In the genomic region with DNA sequence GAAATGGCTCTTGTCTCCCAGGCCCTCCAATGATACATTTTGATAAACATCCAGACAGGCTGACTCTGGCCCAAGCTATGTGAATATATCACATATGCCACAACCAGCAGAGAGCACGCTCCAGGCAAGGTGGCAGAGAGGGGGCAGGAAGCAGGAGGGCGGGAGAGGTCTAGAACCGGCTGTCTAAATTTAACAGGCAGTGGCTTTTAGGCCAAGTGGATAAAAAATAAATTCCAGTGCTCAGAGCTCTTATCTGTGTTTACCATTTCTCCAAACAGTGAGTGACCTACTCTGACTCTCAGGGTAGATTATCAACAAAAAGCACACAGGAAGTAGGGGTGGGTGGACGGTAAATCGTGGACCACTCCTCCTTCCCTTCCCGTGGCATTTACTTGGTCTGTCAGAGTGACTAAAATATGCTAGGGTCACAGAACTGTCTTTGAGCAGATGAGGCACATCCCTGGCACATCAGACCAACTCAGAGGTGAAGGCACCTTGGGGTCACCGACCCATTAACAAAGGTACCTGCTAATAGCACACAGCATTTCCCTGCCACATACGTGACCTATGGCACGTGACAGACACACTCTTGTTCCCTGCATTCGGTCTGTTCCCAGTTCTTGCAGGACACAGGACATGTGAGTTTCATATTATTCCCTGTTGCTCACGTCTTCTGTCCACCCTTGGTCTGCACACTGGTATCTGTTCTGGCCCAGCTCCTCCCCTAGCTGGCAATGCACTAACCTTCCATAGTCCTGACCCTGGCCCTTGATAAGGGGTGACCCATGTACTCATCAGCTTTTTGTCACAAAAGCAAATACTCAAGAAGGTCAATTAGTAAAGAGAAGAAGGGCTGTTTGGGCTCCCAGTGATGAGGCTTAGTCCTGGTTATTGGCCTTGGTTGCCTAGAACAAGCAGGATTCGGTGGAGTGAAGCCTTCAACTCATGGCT, we compare ENCODE assay signal across 11 mouse cellular contexts. TPM values are rescaled to one million over a fixed set of nuclear protein-coding genes. Genes with fewer than 3 reads are reported as not detected.
DNase-seq lines count a peak whose midpoint lies in the region; ATAC-seq lines count a peak whose summit lies in the region.
"Had no signal": no experiment of that assay in that cellular context is flagged by ENCODE, and none has a peak within 500 bp of the region (broad histone marks: within the 10 kb centered on the region; RNA-seq: fewer than 3 reads in every experiment).

No protein-coding gene starts in this region.

- no peaks in the 10 kb centered on the region for H3K36me3 ChIP-seq in heart, embryonic 10.5 days
- H3K36me3 ChIP-seq in heart, embryonic 16.5 days (ENCODE audit: control insufficient read depth, insufficient read depth), result no peaks in the 10 kb centered on the region
- no peaks in the 10 kb centered on the region for H3K36me3 ChIP-seq in midbrain, embryonic 11.5 days (ENCODE audit: control insufficient read depth, insufficient read depth, low read length)
- H3K36me3 ChIP-seq: embryonic facial prominence, embryonic 13.5 days had no signal

- H3K9ac ChIP-seq in heart, embryonic 16.5 days (ENCODE audit: low read length), result no peak overlapping the region
- H3K9ac ChIP-seq in midbrain, embryonic 11.5 days (ENCODE audit: low read length), result no peak overlapping the region
- H3K9ac ChIP-seq: embryonic facial prominence, embryonic 13.5 days had no signal

- WGBS in heart, embryonic 10.5 days, result 54% methylated on average over 12 of the region's 12 CpGs
- 41% methylated on average over 12 of the region's 12 CpGs for WGBS in heart, embryonic 16.5 days
- 85% methylated on average over 12 of the region's 12 CpGs for WGBS in midbrain, embryonic 11.5 days

- no peak overlapping the region for H3K4me3 ChIP-seq in heart, embryonic 10.5 days
- no peak overlapping the region for H3K4me3 ChIP-seq in heart, embryonic 16.5 days (ENCODE audit: low read length)
- no peak overlapping the region for H3K4me3 ChIP-seq in midbrain, embryonic 11.5 days (ENCODE audit: low read depth, low read length)
- H3K4me3 ChIP-seq: embryonic facial prominence, embryonic 13.5 days had no signal

- intact Hi-C loops in heart, postnatal 36 days (cut with DNase I), result loop anchor here (5.0 kb wide), 1 partner anchor 103 kb away; no protein-coding TSS in a partner anchor

- H3K27ac ChIP-seq in heart, embryonic 10.5 days, result peak overlapping the region; percentile 67
- peak overlapping the region; percentile 19; the same call in 1 of the 2 replicates for H3K27ac ChIP-seq in heart, embryonic 16.5 days (ENCODE audit: low read length)
- H3K27ac ChIP-seq in midbrain, embryonic 11.5 days (ENCODE audit: low read depth, low read length), result no peak overlapping the region
- H3K27ac ChIP-seq: embryonic facial prominence, embryonic 13.5 days had no signal

- H3K4me2 ChIP-seq in heart, embryonic 16.5 days (ENCODE audit: low read depth, low read length), result no peak overlapping the region
- H3K4me2 ChIP-seq in midbrain, embryonic 11.5 days, result no peak overlapping the region
- H3K4me2 ChIP-seq: embryonic facial prominence, embryonic 13.5 days had no signal

- no peak for DNase-seq in heart, embryonic 10.5 days (ENCODE audit: low spot score)
- no peak for DNase-seq in heart, postnatal 36 days
- DNase-seq in kidney, postnatal 4 days, result peak; percentile 31 to 61
- peak; percentile 63 to 85 for DNase-seq in lung, postnatal 4 days
- no peak for DNase-seq in layer of hippocampus, adult 8-10 months (ENCODE audit: low spot score in 2 of 2)
- no peak for DNase-seq in midbrain, embryonic 11.5 days (ENCODE audit: low spot score, missing footprints)
- DNase-seq: gastrocnemius, postnatal 25 days; thymus, adult 18-20 months had no signal

- H3K27me3 ChIP-seq in heart, embryonic 10.5 days (ENCODE audit: insufficient read depth, poor library complexity, severe bottlenecking), result no peaks in the 10 kb centered on the region
- H3K27me3 ChIP-seq in heart, embryonic 16.5 days (ENCODE audit: control insufficient read depth, insufficient read depth, low read length), result no peaks in the 10 kb centered on the region
- H3K27me3 ChIP-seq in midbrain, embryonic 11.5 days (ENCODE audit: control insufficient read depth, insufficient read depth, low read length), result no peaks in the 10 kb centered on the region

- H3K4me1 ChIP-seq in heart, embryonic 10.5 days, result peaks cover 34% of the 10 kb centered on the region
- H3K4me1 ChIP-seq in heart, embryonic 16.5 days (ENCODE audit: control insufficient read depth, insufficient read depth, low read length), result peaks cover 21% of the 10 kb centered on the region
- H3K4me1 ChIP-seq in midbrain, embryonic 11.5 days (ENCODE audit: control insufficient read depth, insufficient read depth, low read length), result peaks cover 4% of the 10 kb centered on the region; the same call in 1 of the 2 replicates

- H3K9me3 ChIP-seq in heart, embryonic 10.5 days, result no peaks in the 10 kb centered on the region
- H3K9me3 ChIP-seq in heart, embryonic 16.5 days (replicated peaks; ENCODE audit: control insufficient read depth, low read length), result no peaks in the 10 kb centered on the region
- no peaks in the 10 kb centered on the region for H3K9me3 ChIP-seq in midbrain, embryonic 11.5 days (ENCODE audit: control insufficient read depth, low read length)
- H3K9me3 ChIP-seq: embryonic facial prominence, embryonic 13.5 days had no signal

- peak; percentile 39; the same call in 1 of the 2 replicates for ATAC-seq in heart, embryonic 16.5 days (replicated peaks; ENCODE audit: extremely low read depth, insufficient read depth, low FRiP score)
- ATAC-seq in activated CD4-positive, CD25-positive, alpha-beta regulatory T cell, adult 4 months, result no peak
- no peak for ATAC-seq in midbrain, embryonic 11.5 days (ENCODE audit: low FRiP score)

RNA-seq across cellular contexts. Expression of gene Parp12, which starts 58.3 kb away (rescaled TPM):
- 3.3 and 4.5 TPM in 2 replicates for polyA plus RNA-seq in heart, embryonic 10.5 days (2016; fragmentation: Nextera tagmentation; extraction: Ambion mirVana)
- total RNA-seq in heart, postnatal 36 days (2021), result 10 to 100 TPM; 10.7 to 11.5 TPM
- polyA plus RNA-seq in heart, embryonic 16.5 days (2015; fragmentation: Nextera tagmentation; extraction: Ambion mirVana), result 11.4 TPM in 2 replicates
- 10 to 100 TPM in 2 of 4 experiments, 1 to 10 TPM in 2; 6.1 to 11.6 (median 8.3) TPM for total RNA-seq in layer of hippocampus, adult 8-10 months (2022)
- 1 to 10 TPM; 2.5 to 3.9 TPM for polyA plus RNA-seq in activated CD4-positive, CD25-positive, alpha-beta regulatory T cell, adult 4 months (2017; shearing (Covaris generic))
- polyA plus RNA-seq in midbrain, embryonic 11.5 days (2014; fragmentation: Nextera tagmentation; extraction: Ambion mirVana), result 2.0 and 3.1 TPM in 2 replicates

Comparison
In these comparisons a context has a peak if more than half of its experiments do, and no peak if none do; other contexts are left out.
1. DNase-seq: peak in kidney, postnatal 4 days (2 of 2) and lung, postnatal 4 days (2 of 2); none in heart, embryonic 10.5 days (single experiment), heart, postnatal 36 days (0 of 2), layer of hippocampus, adult 8-10 months (0 of 2) and midbrain, embryonic 11.5 days (single experiment).